Mouse (Mus musculus): Measurements from ENCODE around the gene 1700007K13Rik. TPM values are rescaled to one million over a fixed set of nuclear protein-coding genes. Genes with fewer than 3 reads are reported as not detected.

Gene 1700007K13Rik
- total and polyA plus RNA-seq, 3 experiments = 0.14 TPM; not detected in 2

GRCm38 (mm10) chr2:28414757-28415137 is 51.4 kb downstream of the 1700007K13Rik start:
- no peaks in the 10 kb centered on the region; the same call in 1 of the 2 replicates for H3K4me1 ChIP-seq (ENCODE audit: insufficient read depth, low read depth, low read length)
- no peak overlapping the region for H3K4me3 ChIP-seq (ENCODE audit: low read depth, low read length)
- H3K9me3 ChIP-seq (replicated peaks) = no peaks in the 10 kb centered on the region
- peaks cover 6% of the 10 kb centered on the region for H3K27me3 ChIP-seq (ENCODE audit: insufficient read depth, low read length)
- ATAC-seq (ENCODE audit: extremely low read depth, insufficient number of reproducible peaks, low FRiP score, poor library complexity, severe bottlenecking) (no peak), DNase-seq (ENCODE audit: low spot score) (no peak)
- no peaks in the 10 kb centered on the region for H3K36me3 ChIP-seq (replicated peaks)
- no peak for TF ChIP-seq POLR2AphosphoS5 (IDR thresholded peaks at IDR 0.05; ENCODE audit: insufficient replicate concordance, low read depth, low read length)
- no peak for TF ChIP-seq GATA1 (IDR thresholded peaks at IDR 0.05; ENCODE audit: borderline replicate concordance, low read length)
- no peak for TF ChIP-seq TAL1 (conservative IDR thresholded peaks at IDR 0.05; ENCODE audit: low read depth, low read length)
- no peak for TF ChIP-seq CTCF (IDR thresholded peaks at IDR 0.05; ENCODE audit: low read depth, low read length)
- TF ChIP-seq GATA2 (IDR thresholded peaks at IDR 0.05; ENCODE audit: borderline replicate concordance, low read depth, low read length) = no peak

- no peak overlapping the region for H3K4me3 ChIP-seq (ENCODE audit: low read depth, low read length)
- no peaks in the 10 kb centered on the region for H3K9me3 ChIP-seq (replicated peaks)
- no peaks in the 10 kb centered on the region; the same call in 1 of the 2 replicates for H3K4me1 ChIP-seq (ENCODE audit: insufficient read depth, low read depth, low read length)
- H3K27me3 ChIP-seq (ENCODE audit: insufficient read depth, low read length) = peaks cover 6% of the 10 kb centered on the region
- no peak for ATAC-seq (ENCODE audit: extremely low read depth, insufficient number of reproducible peaks, low FRiP score, poor library complexity, severe bottlenecking)
- H3K36me3 ChIP-seq (replicated peaks) = no peaks in the 10 kb centered on the region
- DNase-seq (ENCODE audit: low spot score) = no peak
- no peak for TF ChIP-seq POLR2AphosphoS5 (IDR thresholded peaks at IDR 0.05; ENCODE audit: insufficient replicate concordance, low read depth, low read length)
- TF ChIP-seq GATA1 (IDR thresholded peaks at IDR 0.05; ENCODE audit: borderline replicate concordance, low read length) = no peak
- TF ChIP-seq TAL1 (conservative IDR thresholded peaks at IDR 0.05; ENCODE audit: low read depth, low read length) = no peak
- no peak for TF ChIP-seq GATA2 (IDR thresholded peaks at IDR 0.05; ENCODE audit: borderline replicate concordance, low read depth, low read length)
- TF ChIP-seq CTCF (IDR thresholded peaks at IDR 0.05; ENCODE audit: low read depth, low read length) = no peak
Observed at GRCm38 (mm10) chr2:28414116-28414756, 51.9 kb downstream of the 1700007K13Rik start.

DNA sequence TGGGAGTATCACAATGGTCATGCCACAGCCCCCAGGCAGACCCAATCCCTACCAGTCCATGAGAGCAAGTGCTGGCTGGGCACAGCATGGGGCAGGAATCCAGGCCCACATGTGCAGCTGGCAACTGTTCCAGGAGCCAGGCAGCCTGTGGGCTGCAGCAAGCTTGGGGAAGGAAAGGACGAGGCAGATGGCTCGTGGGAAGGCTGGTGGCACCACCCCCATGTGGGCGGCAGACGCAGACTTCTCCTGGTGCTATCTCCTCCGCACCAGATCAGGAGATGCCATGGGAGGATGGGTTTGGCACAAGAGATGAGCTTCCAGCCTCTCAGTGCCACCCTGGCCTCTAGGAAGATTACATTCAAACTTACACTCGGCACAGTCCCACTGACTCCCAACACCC is 53.2 kb downstream of the 1700007K13Rik start:
- Histone ChIP-seq H3K27me3 (ENCODE audit: insufficient read depth, low read length) (peaks cover 2% of the 10 kb centered on the region; the same call in 1 of the 2 replicates), H3K4me1 (ENCODE audit: insufficient read depth, low read depth, low read length) (no peaks in the 10 kb centered on the region), H3K36me3 (replicated peaks) (no peaks in the 10 kb centered on the region), H3K4me3 (ENCODE audit: low read depth, low read length) (no peak overlapping the region), H3K9me3 (replicated peaks) (no peaks in the 10 kb centered on the region)
- no peak for ATAC-seq (ENCODE audit: extremely low read depth, insufficient number of reproducible peaks, low FRiP score, poor library complexity, severe bottlenecking)
- TF ChIP-seq GATA2 (IDR thresholded peaks at IDR 0.05; ENCODE audit: borderline replicate concordance, low read depth, low read length) = no peak
- TF ChIP-seq GATA1 (IDR thresholded peaks at IDR 0.05; ENCODE audit: borderline replicate concordance, low read length) = no peak
- TF ChIP-seq TAL1 (conservative IDR thresholded peaks at IDR 0.05; ENCODE audit: low read depth, low read length) = no peak
- TF ChIP-seq CTCF (IDR thresholded peaks at IDR 0.05; ENCODE audit: low read depth, low read length) = no peak
- TF ChIP-seq POLR2AphosphoS5 (IDR thresholded peaks at IDR 0.05; ENCODE audit: insufficient replicate concordance, low read depth, low read length) = no peak
- DNase-seq (ENCODE audit: low spot score) = no peak

Other genes starting within 250 kb of the 1700007K13Rik start
- gene Ppp1r26, start 19.5 kb downstream of the 1700007K13Rik start, total RNA-seq (2014; fragmentation: Nextera tagmentation) = not detected in 2 replicates
- gene Ppp1r26, start 19.5 kb downstream of the 1700007K13Rik start, total RNA-seq (2017) = 0.16 TPM in 1 of 2 replicates, not detected in the other
- gene Ppp1r26, start 19.5 kb downstream of the 1700007K13Rik start, polyA plus RNA-seq (2012) = not detected in 2 replicates
- gene Mrps2, start 1.7 kb upstream of the 1700007K13Rik start, total RNA-seq (2014; fragmentation: Nextera tagmentation) = 101 TPM in 2 replicates
- gene Mrps2, start 1.7 kb upstream of the 1700007K13Rik start, total RNA-seq (2017) = 30.3 and 33.4 TPM in 2 replicates
- gene Mrps2, start 1.7 kb upstream of the 1700007K13Rik start, polyA plus RNA-seq (2012) = 46.4 and 49.6 TPM in 2 replicates
- gene Gbgt1, start 30.6 kb upstream of the 1700007K13Rik start, total RNA-seq (2014; fragmentation: Nextera tagmentation) = not detected in 2 replicates
- gene Gbgt1, start 30.6 kb upstream of the 1700007K13Rik start, total RNA-seq (2017) = not detected in 2 replicates
- not detected in 2 replicates for gene Gbgt1, start 30.6 kb upstream of the 1700007K13Rik start, polyA plus RNA-seq (2012)
- not detected in 2 replicates for gene Gm10134, start 39.8 kb upstream of the 1700007K13Rik start, total RNA-seq (2014; fragmentation: Nextera tagmentation)
- gene Gm10134, start 39.8 kb upstream of the 1700007K13Rik start, total RNA-seq (2017) = not detected in 2 replicates
- not detected in 2 replicates for gene Gm10134, start 39.8 kb upstream of the 1700007K13Rik start, polyA plus RNA-seq (2012)
- not detected in 2 replicates for gene Ralgds, start 46.8 kb upstream of the 1700007K13Rik start, total RNA-seq (2014; fragmentation: Nextera tagmentation)
- gene Ralgds, start 46.8 kb upstream of the 1700007K13Rik start, total RNA-seq (2017) = 0.49 and 0.52 TPM in 2 replicates
- gene Ralgds, start 46.8 kb upstream of the 1700007K13Rik start, polyA plus RNA-seq (2012) = 0.02 TPM in 1 of 2 replicates, not detected in the other
- not detected in 2 replicates for gene Cel, start 97.1 kb upstream of the 1700007K13Rik start, total RNA-seq (2014; fragmentation: Nextera tagmentation)
- gene Cel, start 97.1 kb upstream of the 1700007K13Rik start, total RNA-seq (2017) = not detected in 2 replicates
- not detected in 2 replicates for gene Cel, start 97.1 kb upstream of the 1700007K13Rik start, polyA plus RNA-seq (2012)
- 60.2 and 60.9 TPM in 2 replicates for gene Gtf3c5, start 117.4 kb upstream of the 1700007K13Rik start, total RNA-seq (2014; fragmentation: Nextera tagmentation)
- 16.6 and 19.0 TPM in 2 replicates for gene Gtf3c5, start 117.4 kb upstream of the 1700007K13Rik start, total RNA-seq (2017)
- 19.6 and 26.0 TPM in 2 replicates for gene Gtf3c5, start 117.4 kb upstream of the 1700007K13Rik start, polyA plus RNA-seq (2012)
- gene Gfi1b, start 155.7 kb upstream of the 1700007K13Rik start, total RNA-seq (2014; fragmentation: Nextera tagmentation) = 537 and 588 TPM in 2 replicates
- 104 and 131 TPM in 2 replicates for gene Gfi1b, start 155.7 kb upstream of the 1700007K13Rik start, total RNA-seq (2017)
- 649 and 739 TPM in 2 replicates for gene Gfi1b, start 155.7 kb upstream of the 1700007K13Rik start, polyA plus RNA-seq (2012)
- gene Tsc1, start 174.9 kb upstream of the 1700007K13Rik start, total RNA-seq (2014; fragmentation: Nextera tagmentation) = 35.7 and 39.0 TPM in 2 replicates
- gene Tsc1, start 174.9 kb upstream of the 1700007K13Rik start, total RNA-seq (2017) = 22.1 and 26.6 TPM in 2 replicates
- 3.5 and 5.8 TPM in 2 replicates for gene Tsc1, start 174.9 kb upstream of the 1700007K13Rik start, polyA plus RNA-seq (2012)
- 5.6 and 7.9 TPM in 2 replicates for gene Spaca9, start 233.4 kb upstream of the 1700007K13Rik start, total RNA-seq (2014; fragmentation: Nextera tagmentation)
- gene Spaca9, start 233.4 kb upstream of the 1700007K13Rik start, total RNA-seq (2017) = 15.4 and 22.3 TPM in 2 replicates
- 1.4 and 1.8 TPM in 2 replicates for gene Spaca9, start 233.4 kb upstream of the 1700007K13Rik start, polyA plus RNA-seq (2012)
- gene Ak8, start 233.8 kb upstream of the 1700007K13Rik start, total RNA-seq (2014; fragmentation: Nextera tagmentation) = 9.3 and 14.8 TPM in 2 replicates
- gene Ak8, start 233.8 kb upstream of the 1700007K13Rik start, total RNA-seq (2017) = 2.8 and 3.5 TPM in 2 replicates
- gene Ak8, start 233.8 kb upstream of the 1700007K13Rik start, polyA plus RNA-seq (2012) = 0.38 and 0.41 TPM in 2 replicates